Mouse (Mus musculus): Measurements from ENCODE around the gene Aip.
"Not testable (repeated sequence)": the region's sequence is repeated elsewhere in the genome, so short reads cannot be mapped to it uniquely, and the experiment has no call there.

The Aip gene

DNA sequence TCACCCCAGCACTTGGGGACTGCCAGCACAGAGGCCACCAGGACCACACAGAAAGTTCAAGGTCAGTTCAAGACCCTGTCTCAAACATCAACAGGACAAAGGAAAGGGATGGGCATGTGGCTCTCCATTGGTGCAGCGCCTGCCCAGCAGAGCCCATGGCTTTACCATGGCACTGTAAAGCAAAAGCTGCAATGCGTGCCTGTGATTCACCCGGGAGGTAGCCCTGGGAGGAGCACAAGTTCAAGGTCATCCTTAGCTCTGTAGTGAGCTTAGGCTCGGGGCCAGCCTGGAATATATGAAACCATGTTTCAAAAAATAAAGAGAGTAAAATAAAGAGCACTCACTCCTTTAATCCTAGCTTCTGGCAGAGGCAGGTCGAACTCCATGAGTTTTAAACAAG is 26.2 kb upstream of the Aip start:
- no peak for DNase-seq

DNA sequence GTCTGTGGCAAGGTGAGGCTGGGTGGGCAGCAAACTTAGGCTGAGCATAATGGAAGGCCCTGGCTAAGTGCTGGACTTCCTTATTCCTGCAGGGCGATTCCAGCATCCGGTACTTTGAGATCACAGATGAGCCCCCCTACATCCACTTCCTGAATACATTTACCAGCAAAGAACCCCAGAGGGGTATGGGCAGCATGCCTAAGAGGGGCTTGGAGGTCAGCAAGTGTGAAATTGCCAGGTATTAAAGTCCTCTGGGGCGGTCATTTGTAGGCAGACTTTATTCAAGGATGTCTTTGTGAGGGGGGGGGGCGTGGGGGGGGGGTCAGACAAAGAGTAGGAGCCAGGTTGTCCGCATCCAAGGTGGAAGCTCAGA is 25.8 kb upstream of the Aip start:
- no peak for DNase-seq

DNA sequence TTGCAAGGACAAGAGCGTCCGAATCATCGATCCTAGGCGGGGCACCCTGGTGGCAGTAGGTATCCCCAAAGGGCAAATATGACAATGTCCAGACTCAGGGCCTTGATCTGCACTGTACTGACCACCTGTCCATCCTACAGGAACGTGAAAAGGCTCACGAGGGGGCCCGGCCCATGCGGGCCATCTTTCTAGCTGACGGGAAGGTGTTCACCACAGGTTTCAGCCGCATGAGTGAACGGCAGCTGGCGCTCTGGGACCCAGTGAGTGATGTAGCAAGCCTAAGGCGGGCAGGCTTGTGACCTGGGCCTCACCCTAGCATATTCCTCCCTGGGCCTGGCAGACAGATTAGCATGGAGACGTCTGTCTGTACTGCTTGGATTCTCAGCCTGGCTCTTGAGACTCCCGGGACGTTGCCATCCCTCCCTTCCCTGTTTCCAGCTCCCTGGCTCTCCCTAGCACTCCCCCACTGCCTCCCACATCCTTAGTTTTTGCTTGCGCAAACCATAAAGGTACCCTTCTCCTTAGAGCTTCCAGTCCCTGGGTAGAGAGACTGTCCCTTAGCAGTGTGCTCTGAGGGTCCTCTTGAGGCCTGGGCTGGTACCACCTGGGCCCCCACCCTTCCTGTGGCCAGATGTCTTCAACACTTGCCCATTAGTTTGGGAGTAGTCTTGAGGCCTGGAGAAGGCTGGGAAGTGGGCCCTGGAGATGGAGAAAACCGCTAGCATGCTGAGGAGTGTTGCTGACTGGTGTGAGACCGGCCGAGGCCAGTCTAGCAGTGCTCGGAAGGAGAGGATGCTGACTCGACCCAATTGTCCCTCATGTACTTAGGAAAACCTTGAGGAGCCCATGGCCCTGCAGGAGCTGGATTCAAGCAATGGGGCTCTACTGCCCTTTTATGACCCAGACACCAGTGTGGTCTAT is 25.2 kb upstream of the Aip start:
- no peak for DNase-seq

DNA sequence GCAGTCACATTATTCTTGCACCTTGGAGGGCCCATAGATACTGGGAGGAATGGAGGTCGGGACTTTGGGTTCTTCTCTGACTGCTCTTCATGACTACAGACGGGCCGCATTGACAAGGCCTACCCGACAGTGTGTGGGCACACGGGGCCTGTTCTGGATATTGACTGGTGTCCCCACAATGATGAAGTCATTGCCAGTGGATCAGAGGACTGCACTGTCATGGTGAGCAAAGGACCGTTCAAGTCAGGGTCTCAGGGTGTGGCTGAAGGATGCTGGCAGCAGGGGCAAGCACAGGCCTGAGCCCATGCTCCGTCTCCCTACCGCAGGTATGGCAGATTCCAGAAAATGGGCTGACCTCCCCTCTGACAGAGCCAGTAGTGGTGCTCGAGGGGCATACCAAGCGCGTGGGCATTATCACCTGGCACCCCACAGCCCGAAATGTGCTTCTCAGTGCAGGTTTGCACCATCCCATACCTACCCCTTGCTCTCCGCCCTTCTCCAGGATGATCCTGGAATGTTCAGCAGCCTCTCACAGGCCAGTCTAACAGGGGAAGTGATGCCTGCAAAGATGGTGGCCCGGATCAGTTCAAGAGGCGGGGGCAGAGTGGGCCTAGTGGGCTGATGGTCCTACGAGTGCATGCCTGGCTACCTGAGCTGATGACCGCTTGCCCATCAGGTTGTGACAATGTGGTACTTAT is 24.3 kb upstream of the Aip start:
- DNase-seq = no peak

DNA sequence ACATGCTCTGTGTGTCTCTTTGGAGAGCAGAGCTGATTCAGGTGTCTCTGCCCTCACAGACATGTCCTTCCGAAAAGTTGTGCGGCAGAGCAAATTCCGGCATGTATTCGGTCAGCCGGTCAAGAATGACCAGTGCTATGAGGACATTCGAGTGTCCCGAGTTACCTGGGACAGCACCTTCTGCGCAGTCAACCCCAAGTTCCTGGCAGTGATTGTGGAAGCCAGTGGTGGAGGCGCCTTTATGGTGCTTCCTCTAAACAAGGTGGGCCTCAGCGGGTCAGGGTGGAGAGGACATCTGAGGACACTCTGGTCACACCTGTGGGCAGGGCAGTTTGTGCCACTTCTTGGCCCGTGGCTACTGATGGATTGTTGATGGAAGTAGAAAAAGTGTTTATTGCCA is 23.6 kb upstream of the Aip start:
- DNase-seq = no peak

DNA sequence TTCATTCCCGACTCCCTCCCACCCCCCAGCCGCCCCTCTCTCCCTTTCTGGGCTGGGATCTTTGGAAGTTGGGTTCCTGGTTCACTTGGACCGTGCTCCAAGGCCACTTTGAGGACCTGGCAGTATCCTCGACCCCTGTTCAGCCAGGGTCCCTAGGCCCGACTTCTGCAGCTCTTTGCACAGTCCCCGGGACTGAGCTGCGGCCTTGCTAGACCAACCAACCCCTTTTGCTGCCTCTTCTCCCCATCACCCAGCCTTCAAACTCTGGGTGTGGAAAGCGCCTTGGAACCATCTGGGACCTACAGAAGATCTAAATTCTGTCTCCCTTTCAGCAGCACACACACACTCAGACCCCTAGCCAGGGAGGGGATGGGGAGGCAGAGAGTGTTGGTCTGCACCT is 23.2 kb upstream of the Aip start:
- DNase-seq = no peak

DNA sequence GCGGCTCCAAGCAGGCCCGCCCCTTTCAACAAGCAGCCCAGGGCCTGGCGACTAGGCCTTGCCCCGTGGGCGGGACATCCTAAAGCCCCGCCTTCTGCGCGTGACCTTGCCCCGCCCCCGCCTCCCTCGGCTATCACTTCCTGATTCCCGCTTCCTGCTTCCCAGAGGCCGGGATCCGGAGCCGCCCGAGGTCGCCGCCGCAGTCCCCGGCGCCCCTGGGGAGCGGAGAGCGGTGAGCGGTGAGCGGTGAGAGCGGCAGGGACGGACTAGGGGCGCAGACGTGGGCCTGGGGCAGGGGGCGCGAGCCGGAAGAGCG is 22.8 kb upstream of the Aip start, which contains the start of gene Coro1b:
Gene Coro1b, plus strand, starts transcription at position 129 of the 316 bp plus-strand sequence.
- peak; percentile 95 to 97 for DNase-seq

DNA sequence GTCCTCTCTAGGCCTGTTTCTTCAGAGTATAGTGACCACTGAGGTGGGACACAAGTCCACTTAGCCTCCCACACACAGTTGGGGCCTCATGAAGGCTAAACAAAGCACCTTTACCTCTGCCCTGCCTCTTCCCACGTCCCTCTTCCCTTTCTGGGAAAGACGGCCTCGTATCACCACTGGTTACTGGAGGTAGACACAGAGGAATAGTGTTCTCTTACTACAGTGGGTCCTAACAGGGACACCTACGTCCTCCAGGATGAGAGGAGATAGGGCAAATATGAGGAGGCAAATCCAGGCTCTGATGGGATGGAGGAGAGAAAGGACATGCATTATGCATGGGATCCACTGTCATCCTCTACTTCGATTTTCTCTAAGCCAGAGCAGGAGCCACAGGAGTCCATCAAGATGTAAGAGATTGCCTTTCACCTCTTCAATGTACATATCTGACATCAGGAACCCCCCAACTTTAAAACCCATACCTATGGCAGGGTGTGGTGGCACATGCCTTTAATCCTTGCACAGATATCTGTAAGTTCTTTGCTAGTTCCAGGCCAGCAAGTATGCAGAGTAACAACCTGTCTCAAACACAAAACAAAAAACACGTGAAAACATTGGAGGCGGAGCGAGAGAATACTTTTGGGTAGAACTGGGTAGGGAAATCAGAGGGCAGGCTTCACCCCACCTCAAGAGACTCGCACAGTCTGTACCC is 22.3 kb upstream of the Aip start:
- DNase-seq = no peak

DNA sequence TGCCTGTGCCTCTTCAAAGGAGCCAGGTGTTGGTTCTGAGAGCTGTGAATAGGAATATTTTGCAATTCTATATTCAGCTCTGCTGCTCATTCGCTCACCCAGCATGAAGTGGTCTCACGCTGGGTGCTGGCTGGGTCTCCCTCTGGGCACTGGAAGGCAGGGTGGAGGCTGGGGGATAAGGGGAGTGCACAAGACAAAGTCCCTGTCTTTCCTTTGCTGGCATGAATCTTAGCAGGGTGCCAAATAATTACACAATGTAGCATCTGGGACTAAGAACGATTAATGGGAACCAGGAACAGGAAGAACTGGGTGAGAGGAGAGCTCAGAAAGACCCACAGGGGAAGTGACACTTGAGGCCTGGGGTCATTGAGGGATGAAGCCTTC is 21.4 kb upstream of the Aip start:
- no peak for DNase-seq

DNA sequence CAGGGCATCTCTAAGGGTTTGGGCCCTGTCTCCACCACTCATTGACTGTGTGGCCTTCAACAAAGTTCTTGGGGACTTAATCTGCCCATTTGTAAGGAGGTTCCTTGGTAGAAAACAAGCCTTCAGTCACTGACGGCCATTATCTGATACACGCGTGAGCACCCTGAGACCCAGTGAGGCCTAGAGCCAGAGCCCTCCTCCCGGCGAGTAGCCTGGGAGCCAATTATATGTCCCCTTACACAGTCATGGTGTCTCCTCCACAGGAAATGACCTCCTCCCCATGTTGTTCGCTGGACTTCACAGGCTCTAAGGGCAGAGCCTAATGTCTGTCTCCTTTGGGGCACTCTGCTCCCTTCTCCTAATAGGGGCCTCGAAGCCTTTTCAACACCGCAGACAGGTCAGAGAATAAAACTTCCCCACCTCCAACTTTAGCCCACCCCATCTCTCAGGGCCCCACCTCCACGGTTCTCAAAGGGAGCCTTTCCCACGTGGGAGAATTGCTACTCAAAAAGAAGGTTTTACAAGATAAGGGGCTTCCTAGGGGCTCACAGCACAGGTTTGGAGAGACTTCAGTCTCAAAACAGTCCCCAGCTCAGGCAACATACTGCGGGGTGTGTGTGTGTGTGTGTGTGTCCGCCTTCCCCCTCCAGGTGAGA is 20.8 kb upstream of the Aip start:
- no peak for DNase-seq

DNA sequence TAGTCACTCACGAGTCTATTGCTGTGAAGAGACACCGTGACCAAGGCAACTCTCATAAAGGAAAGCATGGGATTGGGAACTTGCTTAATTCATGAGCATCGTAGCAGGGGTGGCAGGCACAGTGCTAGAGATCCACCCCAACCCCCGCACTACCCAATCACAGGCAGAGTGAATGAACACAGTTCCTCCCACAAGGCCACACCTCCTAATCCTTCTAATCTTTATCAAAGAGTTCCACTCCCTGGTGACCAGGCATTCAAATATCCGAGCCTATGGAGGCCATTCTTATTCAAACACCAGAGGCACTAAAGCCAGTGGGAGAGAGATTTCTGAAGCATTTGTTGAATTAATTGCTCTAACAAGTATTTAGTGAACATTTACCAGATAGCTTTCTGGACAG is 20.3 kb upstream of the Aip start:
- no peak for DNase-seq

DNA sequence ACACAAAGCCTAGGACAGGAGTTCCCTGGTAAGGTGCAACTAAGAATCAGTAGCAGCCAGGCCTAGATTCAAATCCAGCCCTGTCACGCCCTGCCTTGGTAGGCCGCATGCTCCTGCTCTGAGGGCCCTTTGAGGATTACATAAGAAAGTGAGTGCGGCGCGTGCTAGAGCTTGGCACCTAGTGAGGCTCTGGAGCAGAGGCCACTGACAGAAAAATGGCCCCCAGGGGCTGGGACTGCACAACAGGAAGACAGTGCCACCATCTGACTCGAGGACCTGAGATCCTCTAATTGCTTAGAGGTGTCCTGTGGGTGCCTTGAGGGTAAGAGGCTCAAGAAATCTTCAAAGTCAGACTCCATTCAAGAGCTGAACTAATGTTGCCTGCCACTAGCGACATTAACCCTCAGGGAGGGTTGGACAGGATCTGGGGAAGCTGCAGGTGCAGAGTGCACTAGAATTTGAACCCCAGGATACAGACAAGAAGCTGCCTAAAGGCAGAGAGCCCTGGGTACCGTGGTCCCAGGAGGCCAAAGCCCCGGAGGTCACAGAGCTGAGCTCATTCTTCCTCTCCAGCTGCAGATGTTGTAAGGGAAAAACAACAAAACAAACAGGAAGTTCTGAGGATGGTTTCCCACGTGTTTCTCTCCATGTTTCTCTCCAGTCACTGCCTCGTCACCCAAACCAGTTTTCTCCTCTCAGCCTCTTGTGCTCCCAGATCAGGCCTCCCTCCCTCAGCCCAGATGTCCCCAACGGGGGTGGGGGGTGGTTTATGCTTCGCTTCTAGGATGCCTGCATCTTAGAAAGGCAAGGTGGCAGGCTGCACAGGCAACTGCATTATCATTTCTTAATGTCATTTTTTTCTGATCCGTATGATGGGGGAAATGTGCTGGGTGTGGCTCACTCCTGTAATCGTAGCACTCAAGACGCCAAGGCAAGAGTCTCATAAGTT is 19.2 kb upstream of the Aip start:
- no peak for DNase-seq

DNA sequence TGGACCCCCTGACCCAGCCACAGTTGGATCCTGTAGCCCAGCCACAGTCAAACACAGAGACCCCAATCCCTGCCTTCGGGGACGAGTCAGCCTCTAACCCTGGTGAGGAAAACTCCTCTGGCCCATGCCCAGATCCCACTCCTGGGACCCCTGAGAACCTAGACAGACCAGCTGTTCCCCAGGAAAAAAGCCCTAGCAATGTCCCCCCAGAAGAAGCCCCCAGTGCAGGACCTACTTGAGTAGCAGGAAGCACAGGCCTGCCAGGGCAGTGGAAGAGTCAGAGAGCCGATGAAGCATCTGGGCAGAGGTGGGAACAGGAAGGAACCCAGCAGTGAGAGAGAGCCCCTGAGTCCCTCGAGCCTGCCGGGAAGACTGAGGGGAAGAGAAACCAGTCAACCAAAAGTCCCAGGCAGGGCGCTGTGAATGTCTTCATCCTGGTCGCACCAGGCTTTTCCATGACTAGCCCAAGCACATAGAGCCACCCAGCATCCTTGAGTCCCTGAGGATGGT is 18.2 kb upstream of the Aip start, which contains the start of gene Cabp4:
Gene Cabp4, minus strand, starts transcription at position 275 of the 510 bp plus-strand sequence.
- DNase-seq = no peak

DNA sequence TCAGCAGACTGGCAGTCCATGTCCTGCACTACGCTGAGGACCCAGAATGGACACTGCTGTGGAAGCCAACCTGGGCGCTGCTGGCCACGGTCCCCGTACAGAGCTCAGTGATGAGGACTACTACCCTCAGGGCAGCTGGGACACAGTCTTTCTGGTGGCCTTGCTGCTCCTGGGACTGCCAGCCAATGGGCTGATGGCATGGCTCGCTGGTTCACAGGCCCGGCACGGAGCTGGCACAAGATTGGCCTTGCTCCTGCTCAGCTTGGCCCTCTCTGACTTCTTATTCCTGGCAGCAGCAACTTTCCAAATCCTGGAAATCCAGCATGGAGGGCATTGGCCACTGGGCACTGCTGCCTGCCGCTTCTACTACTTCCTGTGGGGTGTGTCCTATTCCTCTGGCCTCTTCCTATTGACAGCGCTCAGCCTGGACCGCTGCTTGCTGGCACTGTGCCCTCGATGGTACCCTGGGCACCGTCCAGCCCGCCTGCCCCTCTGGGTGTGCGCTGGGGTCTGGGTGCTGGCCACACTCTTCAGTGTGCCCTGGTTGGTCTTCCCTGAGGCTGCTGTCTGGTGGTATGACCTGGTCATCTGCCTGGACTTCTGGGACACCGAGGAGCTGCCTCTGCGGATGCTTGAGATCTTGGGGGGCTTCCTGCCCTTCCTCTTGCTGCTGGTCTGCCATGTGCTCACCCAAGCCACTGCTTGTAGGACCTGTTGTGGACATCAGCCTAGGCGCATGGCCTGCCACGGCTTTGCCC is 16.9 kb upstream of the Aip start:
- no peak for DNase-seq

DNA sequence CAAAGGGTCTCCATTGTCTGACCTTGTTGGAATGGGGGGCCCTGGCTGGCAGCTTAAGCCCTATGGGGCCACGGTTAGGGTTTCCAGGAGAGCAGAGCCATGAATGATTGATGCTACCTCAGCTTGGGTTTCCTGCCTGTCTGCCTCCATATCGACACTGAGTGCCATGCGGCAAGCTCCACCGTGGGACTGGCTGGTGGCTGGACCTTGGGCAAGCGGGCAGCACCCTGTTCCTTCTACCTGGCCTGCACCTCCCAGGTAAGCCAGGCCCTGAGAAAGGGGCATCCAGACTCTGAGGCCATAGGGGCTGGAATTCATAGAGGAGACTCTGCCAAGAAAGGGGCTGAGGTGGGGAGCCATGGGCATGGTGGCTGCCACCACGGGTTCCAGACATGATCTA is 14.5 kb upstream of the Aip start:
- DNase-seq = no peak

DNA sequence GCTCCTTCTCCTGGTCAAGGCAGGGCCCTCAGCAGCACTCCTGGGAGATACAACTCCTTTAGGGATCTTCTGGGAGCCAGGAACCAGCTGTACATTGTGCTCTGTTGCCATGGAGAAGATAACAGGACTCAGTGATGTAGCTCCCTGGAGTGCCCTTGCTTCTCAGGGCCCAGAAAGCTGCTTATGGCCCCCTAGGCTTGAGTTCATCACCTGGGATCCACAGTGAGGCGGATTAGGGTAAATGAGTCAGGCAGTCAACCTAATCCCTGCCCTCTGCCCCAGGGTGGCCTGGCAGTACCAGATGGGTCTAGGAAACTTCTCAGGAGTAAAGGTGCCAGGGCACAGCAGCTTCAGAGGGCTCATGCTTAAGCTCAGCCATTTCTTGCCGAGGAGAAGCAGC is 13.8 kb upstream of the Aip start, which contains the start of gene Gpr152:
Gene Gpr152, plus strand, starts transcription at position 342 of the 400 bp plus-strand sequence.
- no peak for DNase-seq

DNA sequence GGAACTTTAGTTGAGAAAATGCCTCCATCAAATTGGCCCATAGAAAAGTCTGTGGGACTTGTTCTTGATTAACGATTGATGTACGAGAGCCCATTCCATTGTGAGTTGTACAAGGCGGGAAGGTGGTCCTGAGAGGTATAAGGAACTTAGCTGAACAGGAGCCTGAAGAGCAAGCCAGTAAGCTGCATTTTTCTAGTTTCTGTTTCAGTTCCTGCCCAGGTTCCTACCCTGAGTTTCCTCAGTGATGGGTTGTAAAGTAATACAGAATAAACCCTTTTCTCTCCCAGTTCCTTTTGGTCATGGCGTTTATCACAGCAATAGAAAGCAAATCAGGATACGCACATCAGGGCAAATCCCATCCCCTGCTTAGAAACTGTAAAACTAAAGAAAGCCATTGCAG is 12.3 kb upstream of the Aip start:
- no peak for DNase-seq

DNA sequence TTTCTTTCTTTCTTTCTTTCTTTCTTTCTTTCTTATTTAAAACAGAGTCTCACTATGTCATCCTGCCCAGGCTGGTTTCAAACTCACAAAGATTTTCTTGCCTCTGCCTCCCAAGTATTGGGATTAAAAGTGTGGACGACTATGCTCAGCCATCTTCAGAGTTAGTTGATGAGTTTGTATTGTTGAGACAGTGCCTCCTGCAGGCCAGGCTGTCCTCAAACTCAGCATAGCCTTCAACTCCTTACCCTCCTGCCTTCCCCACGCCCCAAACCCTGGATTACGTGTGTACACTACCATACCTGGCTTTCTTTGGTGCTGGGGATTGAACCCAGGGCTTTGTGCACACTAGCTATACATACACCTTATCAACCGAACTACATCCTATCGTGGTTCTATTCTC is 10.8 kb upstream of the Aip start:
- DNase-seq = no peak

DNA sequence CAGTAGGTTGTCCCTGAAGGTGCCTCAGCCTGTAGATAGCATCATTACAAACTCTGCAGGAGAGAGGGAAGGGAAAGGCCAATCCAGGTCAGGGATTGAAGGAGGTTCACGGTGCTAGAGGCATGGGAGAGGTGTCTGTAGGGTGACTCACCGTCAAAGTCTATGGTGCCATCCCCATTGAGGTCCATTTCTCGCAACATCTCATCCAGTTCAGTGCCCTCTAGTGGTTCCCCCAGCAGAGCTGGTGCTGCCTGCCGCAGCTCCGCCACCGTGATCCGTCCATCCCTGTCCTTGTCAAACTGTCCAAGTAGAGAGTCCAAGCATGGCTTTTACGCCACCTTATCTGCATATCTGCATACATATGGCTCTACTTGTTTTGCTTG is 10.3 kb upstream of the Aip start:
- not testable (repeated sequence) for DNase-seq

DNA sequence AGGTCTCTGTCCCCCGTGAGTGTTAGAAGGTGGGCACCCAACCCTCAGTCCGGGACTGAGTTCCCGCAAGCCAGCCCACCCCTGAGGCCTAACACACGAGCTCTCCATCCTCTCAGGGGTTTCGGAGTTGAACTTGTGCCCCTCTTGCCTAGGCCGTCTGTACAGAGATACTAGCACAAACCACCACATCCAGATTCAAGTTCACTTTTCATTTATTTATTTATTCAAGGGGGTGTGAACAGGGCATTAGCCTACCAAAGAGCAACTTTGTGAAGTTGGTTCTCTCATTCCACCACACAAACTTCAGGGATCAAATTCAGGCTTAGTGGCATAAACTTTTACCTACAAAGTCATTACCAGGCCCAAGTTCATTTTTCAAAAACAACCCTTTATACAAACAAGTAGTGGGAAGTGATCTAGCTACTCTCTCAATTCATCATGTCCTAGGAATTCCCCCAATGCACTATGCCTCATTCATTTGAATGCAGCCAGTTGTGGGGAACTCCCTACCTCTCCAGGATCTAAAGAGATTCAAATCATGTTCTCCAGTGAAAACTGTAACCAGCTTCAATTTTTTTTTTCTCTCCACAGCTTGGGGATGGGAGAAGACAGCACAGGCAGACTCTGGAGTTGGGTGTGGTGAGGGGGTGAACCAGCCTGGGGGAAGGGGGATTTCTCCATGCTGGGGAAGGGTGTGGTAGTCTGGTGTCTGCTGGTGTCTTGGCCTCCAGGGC is 9.7 kb upstream of the Aip start:
- DNase-seq = not testable (repeated sequence)

All from cerebellum, postnatal 36 days (tissue).